Mouse (Mus musculus): ENCODE measurements around the gene Trit1.
A peak's percentile ranks its signal among the peaks of the same experiment; 100 is the strongest.
"Not testable (repeated sequence)": the region's sequence is repeated elsewhere in the genome, so short reads cannot be mapped to it uniquely, and the experiment has no call there.

Trit1 gene

DNA sequence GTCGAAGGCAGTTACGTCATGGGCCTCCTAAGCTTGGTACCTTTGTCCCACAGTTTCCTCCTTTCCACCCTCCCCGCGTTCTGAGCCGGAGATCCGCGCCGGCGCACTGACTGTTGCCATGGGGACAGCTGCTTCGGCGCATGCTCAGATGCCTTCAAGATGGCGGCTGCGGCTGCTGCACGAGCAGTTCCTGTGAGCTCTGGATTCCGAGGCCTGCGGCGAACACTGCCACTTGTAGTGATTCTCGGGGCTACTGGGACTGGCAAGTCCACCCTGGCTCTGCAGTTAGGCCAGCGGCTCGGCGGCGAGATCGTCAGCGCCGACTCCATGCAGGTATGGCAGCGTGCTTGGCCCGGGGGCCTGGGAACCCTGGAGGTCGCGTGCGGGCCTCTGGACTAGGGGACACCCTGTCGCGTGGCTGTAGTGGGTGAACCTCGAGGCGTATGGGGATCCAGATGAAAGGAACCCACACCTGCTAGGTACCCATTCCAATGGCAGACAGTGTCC, at the start of gene Trit1:
Gene Trit1 (plus strand): TSS at position 147 of the 507 bp plus-strand sequence.
- DNase-seq: peak; percentile 94

DNA sequence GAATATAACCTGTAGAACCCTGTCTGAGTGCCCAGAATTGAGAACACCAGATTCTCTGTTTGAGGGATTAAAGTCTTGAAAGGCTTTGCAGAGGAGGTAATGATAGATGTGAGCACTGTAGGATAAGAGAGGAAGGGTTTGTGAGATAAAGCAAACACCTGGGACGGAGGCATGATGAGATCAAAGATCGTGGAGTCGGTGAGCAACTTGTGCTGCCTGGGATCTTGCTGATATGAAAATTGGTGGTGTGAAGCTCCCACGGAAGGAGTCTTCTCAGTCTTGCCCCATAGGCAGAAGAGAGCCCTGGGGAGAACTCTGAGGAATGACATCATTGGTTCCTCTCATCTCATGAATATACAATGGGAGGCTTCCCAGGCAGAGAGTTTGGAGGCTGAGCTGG, 48.3 kb upstream of the Trit1 start:
- DNase-seq: no peak

DNA sequence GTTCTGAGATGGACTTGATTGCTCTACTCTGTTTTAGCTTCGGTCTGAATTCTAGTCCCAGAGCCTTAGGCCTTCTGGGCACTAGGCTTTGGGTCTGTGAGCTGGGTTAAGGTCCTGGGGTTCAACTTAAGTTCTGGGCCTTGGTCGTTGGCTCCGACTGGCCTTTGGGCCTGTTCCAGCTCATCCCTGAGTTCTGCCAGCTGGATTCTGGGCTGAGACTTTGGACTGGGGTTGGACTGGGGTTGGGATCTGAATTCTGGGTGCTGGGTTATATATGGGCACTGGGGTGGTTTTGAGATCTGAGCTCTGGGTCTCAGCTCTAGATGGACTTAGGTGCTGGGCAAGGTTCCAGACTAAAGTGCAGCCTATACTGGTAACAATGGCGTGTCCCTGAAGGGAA, 45.2 kb upstream of the Trit1 start:
- DNase-seq: no peak

DNA sequence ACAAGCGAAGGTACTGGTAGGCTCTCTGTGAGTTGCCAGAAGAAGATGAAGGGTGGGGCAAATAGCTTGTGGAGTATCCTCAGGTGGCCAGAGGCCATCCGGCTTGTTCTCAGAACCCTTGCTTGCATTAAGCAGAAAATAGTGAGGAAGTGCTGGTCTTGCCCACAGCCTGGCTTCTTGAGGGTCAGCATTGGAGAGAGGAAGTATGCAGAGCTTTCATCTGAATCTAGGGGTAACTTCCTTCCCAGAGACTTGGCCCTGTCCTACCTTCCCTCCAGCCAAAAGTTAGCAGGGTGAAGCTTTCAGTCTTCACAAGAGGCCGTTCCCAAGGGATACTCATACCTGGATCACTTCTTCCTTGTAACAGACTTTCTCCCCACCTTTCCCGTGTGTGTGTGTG, 44.8 kb upstream of the Trit1 start:
- no peak for DNase-seq

DNA sequence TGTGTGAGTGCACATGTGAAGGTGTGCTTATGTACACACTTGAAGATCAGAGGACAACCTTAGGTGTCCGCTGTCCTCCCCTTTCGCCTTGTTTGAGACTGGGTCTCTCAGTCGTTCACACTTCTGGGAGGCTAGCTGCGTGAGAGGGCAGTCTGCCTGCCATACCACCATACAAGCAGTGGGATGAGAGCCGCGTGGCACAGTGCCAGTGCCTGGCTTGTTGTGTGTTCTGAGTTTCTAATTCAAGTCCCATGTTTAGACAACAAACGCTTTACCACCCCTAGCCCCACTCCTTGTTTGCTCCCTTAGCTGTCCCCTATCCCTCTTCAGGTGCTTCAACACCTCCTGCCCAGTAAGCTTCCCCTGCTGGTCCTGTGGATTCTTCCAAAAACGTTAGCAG, 44.3 kb upstream of the Trit1 start:
- no peak for DNase-seq

DNA sequence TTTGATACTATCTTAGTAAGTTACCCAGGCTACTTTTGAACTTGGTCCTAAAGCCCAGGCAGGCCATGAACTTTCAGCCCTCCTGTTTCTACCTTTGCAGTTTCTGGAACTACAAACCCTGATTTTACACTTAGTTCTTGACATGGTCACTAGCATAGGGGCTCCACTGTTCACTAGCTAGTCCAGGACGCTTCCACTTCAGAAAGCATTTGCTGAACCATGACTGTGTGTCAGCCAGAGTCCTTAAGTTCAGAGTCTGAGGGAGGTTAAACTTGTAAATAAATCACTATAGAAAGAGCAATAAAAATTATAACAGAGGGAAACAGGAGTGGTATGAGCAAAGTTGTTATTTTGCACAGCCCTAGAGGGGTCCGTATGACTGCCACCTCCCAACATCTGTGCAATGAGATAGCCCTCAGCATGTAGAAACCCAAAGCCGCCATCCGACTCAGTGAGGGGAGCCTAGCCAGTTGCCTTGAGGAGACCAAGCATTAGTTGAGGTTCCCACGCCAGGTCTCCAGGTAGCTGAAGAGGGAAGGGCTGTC, 41.3 kb upstream of the Trit1 start:
- no peak for DNase-seq

DNA sequence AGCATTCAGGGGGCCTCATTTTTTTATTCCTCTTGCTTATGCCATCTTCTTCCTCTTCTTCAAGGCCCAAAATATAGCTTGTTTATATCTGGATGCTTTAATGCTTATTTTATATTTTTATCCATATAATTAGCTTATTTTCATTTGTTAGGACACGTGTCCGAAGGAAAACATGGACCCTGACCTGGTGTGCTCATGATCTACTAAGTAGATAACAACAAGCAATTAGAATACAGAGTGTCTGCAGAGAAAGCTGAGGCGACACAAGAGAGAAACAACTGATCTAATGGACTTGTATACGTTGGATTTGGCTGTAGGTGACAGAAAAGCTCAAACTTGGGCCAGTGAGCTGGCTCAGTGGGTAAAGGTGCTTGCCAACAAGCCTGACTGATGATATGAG, 39.5 kb upstream of the Trit1 start:
- DNase-seq: no peak

DNA sequence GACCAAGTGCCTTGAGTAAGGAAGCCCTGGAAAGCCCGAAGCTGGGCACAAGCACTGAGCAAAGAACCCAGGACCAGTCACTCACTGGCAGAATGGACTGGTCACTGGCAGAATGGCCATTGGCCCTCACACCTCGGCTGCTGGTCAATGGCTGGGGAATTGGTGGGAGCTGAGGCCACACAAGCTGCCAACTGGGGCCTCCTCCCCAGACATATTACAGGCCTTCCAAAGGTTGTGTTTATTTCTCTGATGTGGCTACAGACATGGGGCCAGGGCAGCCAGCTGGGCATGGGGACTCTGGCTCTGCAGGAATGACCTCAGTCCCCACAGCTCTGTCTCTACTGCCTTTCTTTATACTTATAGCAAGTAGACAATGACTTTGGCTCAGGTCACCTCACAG, 37.5 kb upstream of the Trit1 start:
- DNase-seq: no peak

DNA sequence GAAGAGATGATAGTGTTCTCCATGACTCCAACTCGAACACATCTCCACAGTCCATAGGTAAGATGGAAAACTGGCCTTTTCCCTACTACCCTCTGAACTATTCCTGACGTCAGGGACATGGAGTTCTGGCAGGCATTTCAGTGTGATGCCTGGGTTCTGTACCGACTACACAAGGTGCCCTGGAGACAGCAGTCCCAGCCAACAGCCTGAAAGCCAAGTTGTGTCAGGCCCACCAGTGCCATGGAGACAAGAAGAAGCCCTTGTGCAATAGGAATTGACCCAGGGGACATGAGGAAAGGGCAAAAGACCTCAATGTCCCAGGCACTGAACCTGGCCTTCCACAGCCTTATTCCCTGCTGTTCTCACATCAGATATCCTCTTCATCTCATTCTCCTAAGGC, 36.6 kb upstream of the Trit1 start:
- no peak for DNase-seq

DNA sequence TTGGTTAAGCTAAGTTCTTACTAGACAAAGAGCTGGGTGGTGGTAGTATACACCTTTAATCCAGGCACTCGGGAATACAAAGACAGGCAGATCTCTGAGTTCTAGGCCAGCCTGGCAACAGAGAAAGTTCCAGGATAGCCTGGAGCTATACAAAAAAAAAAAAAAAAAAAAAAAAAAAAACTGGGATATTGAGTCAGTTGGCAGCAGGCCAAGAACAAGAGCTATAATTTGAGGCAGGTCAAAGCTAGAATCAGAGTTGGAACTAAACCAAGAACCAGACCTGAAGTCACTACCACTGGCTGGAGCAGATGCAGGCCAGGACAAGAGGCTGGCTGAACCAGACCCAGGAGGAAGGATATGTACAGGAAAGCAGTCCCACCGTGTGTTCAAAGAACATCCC, 35.7 kb upstream of the Trit1 start:
- DNase-seq: no peak

DNA sequence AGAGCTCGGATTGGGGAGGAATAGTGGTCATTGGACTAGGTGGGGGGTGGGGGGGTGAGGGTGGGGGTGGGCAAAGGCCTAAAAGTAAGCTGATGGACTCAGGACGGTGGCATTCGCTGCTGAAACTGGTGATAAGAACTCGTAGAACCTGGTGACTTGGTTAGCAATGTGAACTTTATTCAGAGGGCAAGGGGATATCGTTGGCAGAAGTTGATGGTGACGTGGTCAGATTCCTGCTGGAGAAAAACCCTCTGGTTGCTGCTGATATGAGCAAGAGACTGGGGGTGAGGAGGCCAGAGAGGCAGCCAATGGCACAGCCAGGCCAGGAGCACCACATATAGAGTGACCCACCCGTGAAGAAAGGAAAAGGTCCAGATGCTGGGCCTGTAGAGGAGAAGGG, 35.2 kb upstream of the Trit1 start:
- no peak for DNase-seq

DNA sequence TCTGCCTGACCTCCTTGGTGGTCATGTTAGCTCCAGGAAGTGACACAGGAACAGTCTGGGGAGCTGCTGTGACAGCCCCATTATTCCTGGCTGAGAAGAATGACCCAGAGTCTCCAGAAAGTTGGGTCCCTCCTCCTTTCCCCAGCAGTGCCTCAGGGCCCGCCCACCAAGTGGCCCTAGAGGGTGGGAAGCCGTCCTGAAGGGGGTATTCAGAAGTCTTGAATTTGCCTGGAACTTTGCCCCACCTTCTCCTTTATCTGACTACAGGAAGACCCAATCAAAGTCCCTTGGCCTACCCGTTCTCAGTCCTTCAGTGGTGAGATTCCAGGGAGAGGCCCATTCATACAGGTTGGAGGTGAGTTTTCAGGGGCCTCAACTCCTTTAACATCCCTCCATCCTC, 34.5 kb upstream of the Trit1 start:
- no peak for DNase-seq

DNA sequence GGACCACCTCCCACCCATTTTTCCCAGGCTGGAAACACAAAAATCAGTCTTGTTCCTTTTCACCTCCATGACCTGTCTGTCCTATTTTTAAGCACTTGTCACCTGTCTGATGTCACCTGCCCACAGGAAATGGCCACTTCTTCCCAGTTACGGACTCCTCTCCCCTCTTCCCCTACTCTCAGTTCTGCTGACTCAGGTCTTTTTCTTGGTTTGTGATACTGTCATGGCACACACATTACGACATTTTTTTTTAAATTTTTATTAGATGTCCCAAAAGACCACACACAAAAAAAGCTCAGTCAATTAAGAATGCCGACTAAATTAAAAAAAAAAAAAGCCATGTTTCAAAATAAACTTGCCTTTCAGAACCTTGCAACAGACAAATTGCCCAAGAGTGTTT, 33.9 kb upstream of the Trit1 start:
- DNase-seq: no peak

DNA sequence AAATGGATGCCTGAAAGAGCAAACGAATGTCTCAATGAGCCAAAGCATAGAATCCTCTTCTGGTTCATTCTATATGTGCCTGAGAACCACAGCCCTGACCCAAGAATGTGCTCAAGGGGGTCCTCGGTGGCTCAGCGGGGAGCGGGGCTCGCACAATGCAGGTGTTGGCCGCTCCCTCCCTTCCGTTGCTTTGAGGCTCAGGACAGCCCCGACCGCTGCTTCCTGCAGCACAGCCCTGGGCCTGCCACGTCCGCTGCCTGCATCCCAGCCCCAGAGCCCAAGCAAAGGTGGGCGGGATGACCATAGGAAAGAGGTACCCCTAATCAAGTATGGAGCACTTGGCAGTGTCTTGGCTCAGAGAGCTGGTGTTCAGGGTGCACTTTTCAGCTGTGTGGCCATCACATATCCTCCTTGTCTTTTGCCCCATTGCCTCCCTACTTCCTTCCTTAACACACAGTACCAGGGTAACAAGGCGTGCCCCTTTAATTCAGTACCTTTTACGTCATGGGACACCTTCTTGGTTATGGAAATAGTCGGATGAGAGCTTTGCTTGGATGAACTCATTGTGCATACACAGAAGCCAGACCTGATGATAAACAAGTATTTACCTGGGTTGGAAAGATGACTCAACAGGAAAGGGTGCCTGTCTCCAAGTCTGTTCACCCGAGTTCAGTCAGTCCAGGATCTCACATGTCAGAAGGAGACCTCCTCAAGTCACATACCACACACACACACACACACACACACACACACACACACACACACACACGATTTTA, 32.7 kb upstream of the Trit1 start:
- no peak for DNase-seq

DNA sequence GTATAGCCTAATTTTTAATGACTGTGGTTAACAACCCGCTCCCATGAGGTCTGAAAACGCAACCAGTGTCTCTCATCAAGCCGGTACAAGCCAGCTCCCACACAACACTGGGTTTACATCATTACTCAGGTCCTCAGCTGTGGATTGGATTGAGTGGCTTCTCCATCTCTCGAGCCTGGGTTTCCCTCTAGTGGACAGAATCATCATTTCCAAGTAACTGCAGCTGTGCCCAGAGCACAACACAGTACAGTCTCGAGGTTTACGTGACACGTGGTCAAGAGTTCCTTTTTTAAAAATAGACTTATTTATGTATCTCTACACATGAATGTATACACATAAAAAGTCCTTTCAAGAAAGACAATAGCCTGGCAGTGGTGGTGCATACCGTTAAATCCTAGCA, 31.3 kb upstream of the Trit1 start:
- DNase-seq: peak; percentile 79

DNA sequence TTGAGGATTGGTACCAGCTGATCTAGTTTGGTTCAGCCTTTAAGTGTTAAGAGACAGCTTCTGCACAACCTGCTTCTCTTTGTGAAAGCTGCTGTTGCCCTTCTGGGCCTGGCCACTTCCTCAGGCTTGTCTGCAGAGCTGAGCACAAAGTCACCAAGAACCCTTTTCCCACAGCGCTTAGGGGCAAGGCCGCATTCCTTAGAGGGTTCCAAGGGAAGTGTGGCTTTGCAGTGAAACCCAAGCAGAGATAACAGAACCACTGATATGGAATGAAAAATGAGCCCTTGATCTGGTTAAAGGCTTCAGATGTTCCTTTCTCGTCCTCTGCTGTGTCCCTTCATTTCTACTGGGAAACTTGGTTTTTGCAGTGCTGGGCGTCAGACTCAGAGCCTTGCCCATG, 29.0 kb upstream of the Trit1 start:
- no peak for DNase-seq

DNA sequence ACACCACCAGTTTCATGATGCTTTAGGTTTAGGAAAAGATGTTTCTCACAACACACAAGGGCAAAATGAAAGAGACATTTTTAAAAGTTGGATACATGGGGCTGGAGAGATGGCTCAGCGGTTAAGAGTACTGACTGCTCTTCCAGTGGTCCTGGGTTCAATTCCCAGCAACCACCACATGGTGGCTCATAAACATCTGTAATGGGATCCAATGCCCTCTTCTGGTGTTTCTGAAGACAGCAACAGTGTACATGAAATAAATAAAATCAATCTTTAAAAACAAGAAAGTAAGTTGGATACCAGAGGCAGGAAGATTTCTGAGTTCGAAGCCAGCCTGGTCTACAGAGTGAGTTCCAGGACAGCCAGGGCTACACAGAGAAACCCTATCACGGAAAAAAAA, 28.4 kb upstream of the Trit1 start:
- not testable (repeated sequence) for DNase-seq

DNA sequence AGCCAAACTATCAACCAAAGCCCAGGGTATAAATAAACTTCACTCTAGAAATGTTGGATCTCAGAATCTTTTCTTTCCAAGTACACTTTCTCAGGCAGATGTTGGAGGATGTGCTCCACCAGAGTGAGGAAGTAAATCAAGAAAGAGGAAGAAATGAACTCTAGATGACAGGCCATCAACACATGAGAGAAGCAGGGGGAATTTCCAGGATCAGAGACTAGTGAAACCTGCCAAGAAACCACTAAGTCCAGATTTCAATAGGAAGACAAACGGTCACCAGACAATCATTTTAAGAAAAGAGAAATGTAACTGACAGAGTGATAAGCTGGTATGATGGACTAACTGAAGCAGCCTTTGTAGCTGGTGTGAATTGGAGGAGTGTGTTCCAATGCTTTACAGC, 25.2 kb upstream of the Trit1 start:
- DNase-seq: no peak

DNA sequence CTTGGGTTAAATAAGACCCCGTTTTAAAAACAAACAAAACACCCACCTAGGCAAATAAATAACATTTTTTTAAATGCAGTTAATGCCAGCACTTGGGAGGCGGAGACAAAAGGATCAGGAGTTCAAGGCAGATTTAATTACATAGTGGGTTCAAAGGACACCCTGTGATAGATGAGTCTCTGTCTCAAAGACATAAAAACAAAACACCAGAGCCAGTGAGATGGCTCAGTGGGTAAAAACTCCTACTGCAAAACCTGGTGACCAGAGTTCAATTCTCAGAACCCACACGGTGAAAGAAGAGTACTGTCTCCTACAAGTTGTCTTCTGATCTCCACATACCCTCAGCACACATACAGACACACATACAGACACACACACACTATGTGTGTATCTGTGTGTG, 24.1 kb upstream of the Trit1 start:
- no peak for DNase-seq

DNA sequence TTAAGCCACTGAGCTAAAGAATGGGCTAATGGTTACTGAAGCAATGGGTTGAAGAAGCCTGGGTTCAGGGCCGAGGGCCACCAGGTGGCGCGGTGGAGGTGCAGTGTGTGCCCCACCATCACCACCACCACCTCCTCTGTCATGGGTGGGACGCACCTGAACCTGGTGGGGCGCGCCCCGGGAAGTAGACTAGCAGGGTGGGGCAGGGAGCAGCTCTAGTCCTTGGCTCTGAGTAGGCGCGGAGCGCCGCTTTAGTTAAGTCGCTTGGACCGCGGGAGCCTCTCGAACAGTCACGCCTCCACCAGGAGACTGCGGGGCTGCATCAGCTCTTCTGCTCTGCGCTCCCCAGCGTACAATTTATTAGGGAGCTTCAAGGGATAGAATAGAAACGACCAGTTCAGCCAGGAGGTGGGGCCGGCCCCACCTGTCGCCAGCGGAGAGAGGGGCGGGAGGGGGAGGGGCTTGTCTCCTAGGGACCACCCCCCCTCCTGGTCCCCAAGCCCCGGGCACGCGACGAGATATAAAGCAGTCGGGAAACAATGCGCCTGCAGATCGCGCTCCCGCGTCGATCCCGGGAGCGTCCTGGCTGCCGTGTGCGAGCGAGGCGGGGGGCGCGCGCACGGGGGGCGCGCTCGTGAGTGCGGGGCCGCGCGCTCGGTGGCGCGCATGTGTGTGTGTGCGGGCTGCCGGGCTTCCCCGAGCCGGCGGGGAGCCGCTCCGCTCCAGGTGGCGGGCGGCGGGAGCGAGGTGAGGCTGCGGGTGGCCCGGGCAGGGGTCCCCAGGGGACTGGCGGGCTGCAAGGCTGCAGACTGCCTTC, 20.8 kb upstream of the Trit1 start, which contains the start of gene Mycl:
Gene Mycl (plus strand): TSS at position 249 of the 817 bp plus-strand sequence.
- peak; percentile 82 for DNase-seq

DNA sequence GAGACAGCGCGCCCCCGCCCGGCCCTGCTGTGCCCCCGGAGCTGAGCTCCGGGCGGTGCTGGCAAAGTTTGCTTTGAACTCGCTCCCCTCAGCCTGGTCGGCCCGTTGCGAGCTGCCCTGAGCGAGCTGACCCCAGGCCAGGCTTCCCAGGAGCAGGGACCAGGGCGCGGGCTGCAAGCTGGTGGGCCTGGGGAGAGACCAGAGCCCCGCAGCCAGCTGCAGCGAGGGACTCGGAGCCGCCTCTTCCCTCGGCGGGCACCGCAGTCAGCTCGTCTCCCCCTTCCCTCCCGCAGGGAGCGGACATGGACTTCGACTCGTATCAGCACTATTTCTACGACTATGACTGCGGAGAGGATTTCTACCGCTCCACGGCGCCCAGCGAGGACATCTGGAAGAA, 20.2 kb upstream of the Trit1 start:
- DNase-seq: no peak

DNA sequence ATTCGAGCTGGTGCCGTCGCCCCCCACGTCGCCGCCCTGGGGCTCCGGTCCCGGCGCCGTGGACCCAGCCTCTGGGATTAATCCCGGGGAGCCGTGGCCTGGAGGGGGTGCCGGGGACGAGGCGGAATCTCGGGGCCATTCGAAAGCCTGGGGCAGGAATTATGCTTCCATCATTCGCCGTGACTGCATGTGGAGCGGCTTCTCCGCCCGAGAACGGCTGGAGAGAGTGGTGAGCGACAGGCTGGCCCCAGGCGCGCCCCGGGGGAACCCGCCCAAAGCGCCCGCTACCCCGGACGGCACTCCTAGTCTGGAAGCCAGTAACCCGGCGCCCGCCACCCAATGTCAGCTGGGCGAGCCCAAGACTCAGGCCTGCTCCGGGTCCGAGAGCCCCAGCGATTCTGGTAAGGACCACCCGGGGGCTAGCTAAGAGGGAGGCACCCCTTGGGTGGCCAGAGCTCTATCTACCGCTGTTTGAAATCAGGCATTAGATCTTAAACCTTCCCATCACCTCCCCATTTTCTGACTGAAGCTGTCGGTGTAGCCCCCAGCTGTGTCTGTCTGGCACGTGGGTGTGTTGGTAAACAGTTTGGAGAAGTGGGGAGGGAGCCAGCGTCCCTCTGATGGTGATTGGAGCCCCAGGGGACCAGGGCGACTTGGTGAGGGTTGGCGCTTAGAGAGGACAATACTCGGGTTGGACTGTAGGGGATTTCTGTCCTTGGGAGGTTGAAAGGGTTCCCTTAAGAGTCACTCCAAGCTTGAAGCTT, 19.6 kb upstream of the Trit1 start:
- no peak for DNase-seq

Data from layer of hippocampus, adult 9-11 months (tissue).